Mouse (Mus musculus): ENCODE measurements around the gene Gnb4. TPM values are rescaled to one million over a fixed set of nuclear protein-coding genes. Genes with fewer than 3 reads are reported as not detected.

The Gnb4 gene
- polyA plus RNA-seq, 1 experiment, result 7.6 TPM

DNA sequence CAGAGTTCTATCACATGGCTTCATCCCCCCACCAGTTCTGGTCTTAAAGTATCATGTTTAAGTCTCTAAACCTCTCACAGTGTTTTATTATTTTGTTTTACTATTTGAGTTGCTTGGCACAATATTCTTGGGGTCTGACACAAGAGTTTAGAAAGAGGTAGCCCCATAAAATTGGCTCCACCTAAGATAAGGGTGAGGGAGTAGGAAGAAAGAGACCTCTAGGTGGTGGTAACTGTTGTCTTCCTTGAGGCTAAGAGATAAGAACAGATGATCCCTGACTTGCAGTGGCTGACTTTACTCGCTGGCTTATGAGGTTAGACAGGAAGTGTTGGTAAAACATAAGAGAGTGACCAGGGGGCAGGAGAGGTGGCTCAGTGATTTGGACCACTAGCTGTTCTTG is 80.7 kb downstream of the Gnb4 start:
- H3K4me3 ChIP-seq (ENCODE audit: insufficient read depth, low read length), result no peak overlapping the region
- no peak for TF ChIP-seq POLR2A (IDR thresholded peaks at IDR 0.05; ENCODE audit: borderline replicate concordance, low read depth, low read length)
- TF ChIP-seq CTCF (IDR thresholded peaks at IDR 0.05; ENCODE audit: low read depth, low read length), result no peak
- H3K4me1 ChIP-seq (ENCODE audit: control insufficient read depth, insufficient read depth, low read length), result peaks cover 3% of the 10 kb centered on the region; the same call in 1 of the 2 replicates
- no peak overlapping the region for H3K27ac ChIP-seq (ENCODE audit: insufficient read depth, low read depth, low read length)

Other genes starting within 250 kb of the Gnb4 start
- gene Pik3ca, start 218.9 kb downstream of the Gnb4 start, polyA plus RNA-seq (2012; ENCODE audit: insufficient read depth, insufficient read length, missing spikeins), result 45.1 and 49.7 TPM in 2 replicates
- not detected in 2 replicates for gene Kcnmb3, start 124.4 kb downstream of the Gnb4 start, polyA plus RNA-seq (2012; ENCODE audit: insufficient read depth, insufficient read length, missing spikeins)
- 30.6 and 33.8 TPM in 2 replicates for gene Zfp639, start 106.3 kb downstream of the Gnb4 start, polyA plus RNA-seq (2012; ENCODE audit: insufficient read depth, insufficient read length, missing spikeins)
- 29.1 and 30.9 TPM in 2 replicates for gene Mfn1, start 87.1 kb downstream of the Gnb4 start, polyA plus RNA-seq (2012; ENCODE audit: insufficient read depth, insufficient read length, missing spikeins)
- gene Actl6a, start 89.7 kb upstream of the Gnb4 start, polyA plus RNA-seq (2012; ENCODE audit: insufficient read depth, insufficient read length, missing spikeins), result 31.7 and 40.9 TPM in 2 replicates
- 143 TPM in 2 replicates for gene Ndufb5, start 120.4 kb upstream of the Gnb4 start, polyA plus RNA-seq (2012; ENCODE audit: insufficient read depth, insufficient read length, missing spikeins)
- gene Mrpl47, start 121.0 kb upstream of the Gnb4 start, polyA plus RNA-seq (2012; ENCODE audit: insufficient read depth, insufficient read length, missing spikeins), result 13.2 and 19.3 TPM in 2 replicates
- gene Usp13, start 201.0 kb upstream of the Gnb4 start, polyA plus RNA-seq (2012; ENCODE audit: insufficient read depth, insufficient read length, missing spikeins), result not detected in 2 replicates

Measured in bone marrow macrophage, adult 2 months (primary cell).